Mouse (Mus musculus) adrenal gland, adult (tissue): ENCODE measurements at regions not wholly inside any gene's neighbourhood (a gene's known extent, or its start where the extent isn't known, plus 50 kb on each side); places are given as distances from the start of the nearest gene placed in this dataset.

ENCODE experiments used
- DNase-seq, 2 experiments: peaks; one replicate each; pipeline ENCODE4 v3.0.0; 2022 to 2023; ENCODE audit warnings: low spot score in 1 of 2; ENCODE audit not compliant: inconsistent age in 2 of 2

- no peak for DNase-seq
Observed at GRCm38 (mm10) chr9:120764663-120765062, 164.4 kb upstream of the Ctnnb1 start.

GRCm38 (mm10) chr9:120765292-120765691 lies 163.7 kb upstream of the Ctnnb1 start:
- no peak for DNase-seq

GRCm38 (mm10) chr9:120766881-120767280 lies 162.1 kb upstream of the Ctnnb1 start:
- DNase-seq = no peak

- no peak for DNase-seq
Observed at GRCm38 (mm10) chr9:120767396-120767795, 161.6 kb upstream of the Ctnnb1 start.

- DNase-seq = no peak
Observed at GRCm38 (mm10) chr9:120769056-120769455, 160.0 kb upstream of the Ctnnb1 start.

- no peak for DNase-seq
Observed at GRCm38 (mm10) chr9:120769679-120770078, 159.3 kb upstream of the Ctnnb1 start.

- no peak for DNase-seq
Observed at GRCm38 (mm10) chr9:120770886-120771285, 158.1 kb upstream of the Ctnnb1 start.

GRCm38 (mm10) chr9:120771896-120772530 lies 157.0 kb upstream of the Ctnnb1 start:
- DNase-seq = no peak

GRCm38 (mm10) chr9:120774251-120774650 lies 154.8 kb upstream of the Ctnnb1 start:
- DNase-seq = peak in 1 of 2 experiments; percentile 48

- no peak for DNase-seq
Observed at GRCm38 (mm10) chr9:120774772-120775171, 154.2 kb upstream of the Ctnnb1 start.

GRCm38 (mm10) chr9:120775721-120776120 lies 153.3 kb upstream of the Ctnnb1 start:
- DNase-seq = peak in 1 of 2 experiments; percentile 39

- DNase-seq = peak; percentile 82 to 90
Observed at GRCm38 (mm10) chr9:120776456-120777001, 152.5 kb upstream of the Ctnnb1 start.

- DNase-seq = no peak
Observed at GRCm38 (mm10) chr9:120777016-120777415, 152.0 kb upstream of the Ctnnb1 start.

- DNase-seq = peak; percentile 43 to 60
Observed at GRCm38 (mm10) chr9:120777501-120777900, 151.5 kb upstream of the Ctnnb1 start.

GRCm38 (mm10) chr9:120778423-120778822 lies 150.6 kb upstream of the Ctnnb1 start:
- DNase-seq = peak; percentile 47 to 63

- no peak for DNase-seq
Observed at GRCm38 (mm10) chr9:120794210-120794609, 134.8 kb upstream of the Ctnnb1 start.

GRCm38 (mm10) chr9:120796111-120796880 lies 132.7 kb upstream of the Ctnnb1 start:
- peak in 1 of 2 experiments; percentile 39 for DNase-seq

GRCm38 (mm10) chr9:120797996-120798663 lies 130.9 kb upstream of the Ctnnb1 start:
- DNase-seq = peak in 1 of 2 experiments; percentile 19

- DNase-seq = no peak
Observed at GRCm38 (mm10) chr9:120798901-120799300, 130.1 kb upstream of the Ctnnb1 start.

GRCm38 (mm10) chr9:120802646-120803045 lies 126.4 kb upstream of the Ctnnb1 start:
- peak; percentile 76 to 87 for DNase-seq

- peak in 1 of 2 experiments; percentile 65 for DNase-seq
Observed at GRCm38 (mm10) chr9:120804760-120805294, 124.2 kb upstream of the Ctnnb1 start.
